Mouse (Mus musculus) natural killer cell, adult 2 months (primary cell): Measurements from ENCODE around the gene Rtn4r.
A peak's percentile ranks its signal among the peaks of the same experiment; 100 is the strongest.

Experiments
- DNase-seq, 2 experiments: peaks; one replicate each; pipeline ENCODE4 v3.0.0; 2022; ENCODE audit warnings: low spot score in 2 of 2

Gene Rtn4r

GRCm38 (mm10) chr16:18156579-18157350 is 29.3 kb downstream of the Rtn4r start:
- DNase-seq: no peak

GRCm38 (mm10) chr16:18159255-18159654 is 31.8 kb downstream of the Rtn4r start:
- DNase-seq: peak in 1 of 2 experiments; percentile 6

- no peak for DNase-seq
These were observed 32.3 kb downstream of the Rtn4r start for GRCm38 (mm10) chr16:18159778-18160177.

- DNase-seq: no peak
These were observed 33.1 kb downstream of the Rtn4r start for GRCm38 (mm10) chr16:18160514-18160913.

- no peak for DNase-seq
These were observed 33.7 kb downstream of the Rtn4r start for GRCm38 (mm10) chr16:18161190-18161589.

- DNase-seq: no peak
These were observed 37.3 kb downstream of the Rtn4r start for GRCm38 (mm10) chr16:18164642-18165238.

- DNase-seq: no peak
These were observed 39.3 kb downstream of the Rtn4r start for GRCm38 (mm10) chr16:18166613-18167190.

GRCm38 (mm10) chr16:18169156-18169555 is 41.7 kb downstream of the Rtn4r start:
- no peak for DNase-seq

- no peak for DNase-seq
These were observed 42.3 kb downstream of the Rtn4r start for GRCm38 (mm10) chr16:18169776-18170175.

GRCm38 (mm10) chr16:18172266-18172855 is 44.9 kb downstream of the Rtn4r start:
- DNase-seq: peak; percentile 58 to 66

- no peak for DNase-seq
These were observed 45.8 kb downstream of the Rtn4r start for GRCm38 (mm10) chr16:18173231-18173630.

GRCm38 (mm10) chr16:18173788-18174187 is 46.3 kb downstream of the Rtn4r start:
- DNase-seq: no peak

GRCm38 (mm10) chr16:18175817-18176541 is 48.5 kb downstream of the Rtn4r start:
- DNase-seq: no peak

GRCm38 (mm10) chr16:18176758-18177157 is 49.3 kb downstream of the Rtn4r start:
- no peak for DNase-seq

- DNase-seq: no peak
These were observed 52.1 kb downstream of the Rtn4r start for GRCm38 (mm10) chr16:18179591-18179990.

- DNase-seq: no peak
These were observed 54.0 kb downstream of the Rtn4r start for GRCm38 (mm10) chr16:18181398-18181797.

GRCm38 (mm10) chr16:18182766-18183165 is 55.3 kb downstream of the Rtn4r start:
- DNase-seq: no peak

- DNase-seq: no peak
These were observed 58.4 kb downstream of the Rtn4r start for GRCm38 (mm10) chr16:18185715-18186449.

GRCm38 (mm10) chr16:18186798-18187197 is 59.4 kb downstream of the Rtn4r start:
- DNase-seq: no peak

- DNase-seq: no peak
These were observed 59.8 kb downstream of the Rtn4r start for GRCm38 (mm10) chr16:18187221-18187620.

GRCm38 (mm10) chr16:18191006-18191405 is 63.6 kb downstream of the Rtn4r start:
- no peak for DNase-seq
